ENCODE assay signal across 9 mouse cellular contexts in genomic region chr17:14280425-14280833, GRCm38 (mm10). TPM values are rescaled to one million over a fixed set of nuclear protein-coding genes. Genes with fewer than 3 reads are reported as not detected.
DNase-seq lines count a peak whose midpoint lies in the region; ATAC-seq lines count a peak whose summit lies in the region.
"Had no signal": no experiment of that assay in that cellular context is flagged by ENCODE, and none has a peak within 500 bp of the region (broad histone marks: within the 10 kb centered on the region; RNA-seq: fewer than 3 reads in every experiment).

No protein-coding gene starts in this region.

- no peaks in the 10 kb centered on the region for H3K9me3 ChIP-seq in kidney, embryonic 15.5 days (replicated peaks)
- no peaks in the 10 kb centered on the region for H3K9me3 ChIP-seq in heart, embryonic 10.5 days
- H3K9me3 ChIP-seq in limb, embryonic 12.5 days = no peaks in the 10 kb centered on the region
- no peaks in the 10 kb centered on the region for H3K9me3 ChIP-seq in neural tube, embryonic 12.5 days

- peaks cover 25% of the 10 kb centered on the region for H3K4me1 ChIP-seq in kidney, embryonic 15.5 days
- H3K4me1 ChIP-seq in heart, embryonic 10.5 days = peaks cover 22% of the 10 kb centered on the region
- peaks cover 47% of the 10 kb centered on the region for H3K4me1 ChIP-seq in limb, embryonic 12.5 days (replicated peaks)
- peaks cover 17% of the 10 kb centered on the region for H3K4me1 ChIP-seq in neural tube, embryonic 12.5 days

- no peak overlapping the region for H3K27ac ChIP-seq in kidney, embryonic 15.5 days
- no peak overlapping the region for H3K27ac ChIP-seq in heart, embryonic 10.5 days
- peak overlapping the region; percentile 29; the same call in 1 of the 2 replicates for H3K27ac ChIP-seq in limb, embryonic 12.5 days
- no peak overlapping the region for H3K27ac ChIP-seq in neural tube, embryonic 12.5 days

- H3K27me3 ChIP-seq in kidney, embryonic 15.5 days = peaks cover 94% of the 10 kb centered on the region
- H3K27me3 ChIP-seq in heart, embryonic 10.5 days (ENCODE audit: insufficient read depth, poor library complexity, severe bottlenecking) = peaks cover 100% of the 10 kb centered on the region
- H3K27me3 ChIP-seq in limb, embryonic 12.5 days = peaks cover 78% of the 10 kb centered on the region
- peaks cover 45% of the 10 kb centered on the region for H3K27me3 ChIP-seq in neural tube, embryonic 12.5 days (replicated peaks)

- no peak for ATAC-seq in kidney, embryonic 15.5 days (replicated peaks; ENCODE audit: low FRiP score)
- ATAC-seq in limb, embryonic 12.5 days (ENCODE audit: insufficient number of reproducible peaks, insufficient read depth, low FRiP score, low TSS enrichment, low read depth) = peak; percentile 30; the same call in 1 of the 2 replicates
- ATAC-seq in neural tube, embryonic 12.5 days (ENCODE audit: low FRiP score, low read depth) = no peak

- DNase-seq in kidney, adult 11 months = no peak
- DNase-seq in embryo, embryonic 10 days (ENCODE audit: low spot score) = peak; percentile 27
- DNase-seq in heart, embryonic 10.5 days (ENCODE audit: low spot score) = no peak
- DNase-seq in cerebellum, adult 11 months = no peak
- no peak for DNase-seq in adrenal gland, adult 18-20 months (ENCODE audit: low spot score in 2 of 2)

- H3K36me3 ChIP-seq in kidney, embryonic 15.5 days = no peaks in the 10 kb centered on the region
- no peaks in the 10 kb centered on the region for H3K36me3 ChIP-seq in heart, embryonic 10.5 days
- no peaks in the 10 kb centered on the region for H3K36me3 ChIP-seq in limb, embryonic 12.5 days
- H3K36me3 ChIP-seq in neural tube, embryonic 12.5 days = no peaks in the 10 kb centered on the region
- H3K36me3 ChIP-seq: G1E had no signal

- peak overlapping the region; percentile 58 for H3K4me3 ChIP-seq in kidney, embryonic 15.5 days (replicated peaks)
- peak overlapping the region; percentile 62 for H3K4me3 ChIP-seq in heart, embryonic 10.5 days
- peak overlapping the region; percentile 62 for H3K4me3 ChIP-seq in limb, embryonic 12.5 days (replicated peaks)
- H3K4me3 ChIP-seq in neural tube, embryonic 12.5 days = peak overlapping the region; percentile 42

- under 1% methylated on average over 31 of the region's 31 CpGs for WGBS in kidney, embryonic 15.5 days
- 2% methylated on average over 31 of the region's 31 CpGs for WGBS in heart, embryonic 10.5 days
- under 1% methylated on average over 31 of the region's 31 CpGs for WGBS in limb, embryonic 12.5 days
- under 1% methylated on average over 31 of the region's 31 CpGs for WGBS in neural tube, embryonic 12.5 days

- peak overlapping the region; percentile 46; the same call in 1 of the 2 replicates for H3K9ac ChIP-seq in kidney, embryonic 15.5 days
- peak overlapping the region; percentile 65 for H3K9ac ChIP-seq in limb, embryonic 12.5 days (replicated peaks)
- H3K9ac ChIP-seq in neural tube, embryonic 12.5 days = 0 out of 2 replicates have a peak overlapping the region, but pooled peaks have one; percentile 29

- H3K4me2 ChIP-seq in kidney, embryonic 15.5 days = peak overlapping the region; percentile 96
- H3K4me2 ChIP-seq in limb, embryonic 12.5 days = peak overlapping the region; percentile 95
- peak overlapping the region; percentile 89 for H3K4me2 ChIP-seq in neural tube, embryonic 12.5 days (replicated peaks)

RNA-seq across cellular contexts. Expression of gene Smoc2, which starts 1.1 kb away (rescaled TPM):
- polyA plus RNA-seq in kidney, embryonic 15.5 days (2015; fragmentation: Nextera tagmentation; extraction: Ambion mirVana) = 73.9 and 89.7 TPM in 2 replicates
- polyA plus RNA-seq in heart, embryonic 10.5 days (2016; fragmentation: Nextera tagmentation; extraction: Ambion mirVana) = 9.6 and 31.5 TPM in 2 replicates
- polyA plus RNA-seq in limb, embryonic 12.5 days (2016; fragmentation: Nextera tagmentation; extraction: Ambion mirVana) = 75.9 and 87.3 TPM in 2 replicates
- 19.1 and 23.3 TPM in 2 replicates for polyA plus RNA-seq in neural tube, embryonic 12.5 days (2016; fragmentation: Nextera tagmentation; extraction: Ambion mirVana)
- total RNA-seq in adrenal gland, adult 18-20 months (2021) = 10 to 100 TPM; 27.6 to 33.3 TPM
- polyA plus RNA-seq: G1E had no signal
